Mouse (Mus musculus) brain, embryonic 14.5 days (tissue): ENCODE results near the gene Gm12166.

Experiments used
- CTCF ChIP-seq: fragments of 200-500 bp; IDR thresholded peaks from 2 replicates; pipeline ENCODE4 v1.5.1; 2012; ENCODE audit warnings: inconsistent platforms, mild to moderate bottlenecking, moderate library complexity, borderline replicate concordance; ENCODE audit not compliant: insufficient read depth, insufficient read length; ENCODE audit errors: extremely low read depth
- POLR2A ChIP-seq: fragments of 200-500 bp; IDR thresholded peaks from 2 replicates; pipeline ENCODE4 v1.6.1; 2012; ENCODE audit warnings: mild to moderate bottlenecking, inconsistent platforms, borderline replicate concordance; ENCODE audit not compliant: poor library complexity, insufficient read depth, insufficient read length, severe bottlenecking; ENCODE audit errors: extremely low read depth

- TF ChIP-seq CTCF: no peak
- TF ChIP-seq POLR2A: no peak
Observed at GRCm38 (mm10) chr11:46076442-46077158, 24.5 kb upstream of the Gm12166 start.
